Comparison of ENCODE assay signal across 25 mouse cellular contexts in the genomic region with DNA sequence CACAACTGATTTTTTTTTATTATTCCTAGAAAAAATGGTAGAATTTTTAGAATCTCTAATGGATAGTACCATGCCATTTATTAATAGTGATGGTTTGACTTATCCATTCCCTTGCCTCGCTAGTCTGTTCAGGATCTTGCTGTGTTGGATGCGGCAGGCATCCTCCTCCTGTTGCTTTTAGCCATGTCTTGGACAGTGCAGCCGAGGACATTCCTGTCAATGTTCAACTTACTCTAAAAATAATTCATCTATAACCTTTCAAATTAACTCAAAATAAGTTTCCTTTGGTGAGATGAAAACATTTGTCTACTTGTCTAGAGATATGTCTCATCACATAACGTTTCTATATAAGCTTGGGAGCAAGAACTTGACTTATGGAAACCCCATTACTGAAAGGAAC.
"Had no signal": no experiment of that assay in that cellular context is flagged by ENCODE, and none has a peak within 500 bp of the region (broad histone marks: within the 10 kb centered on the region; RNA-seq: fewer than 3 reads in every experiment).

No protein-coding gene starts in this region.

- H3K27ac ChIP-seq: gastrocnemius, adult 2 months; heart, embryonic 10.5 days; hindbrain, embryonic 10.5 days; hindbrain, embryonic 12.5 days; hindbrain, embryonic 14.5 days; intestine, embryonic 15.5 days; layer of hippocampus, adult 2 months; left cerebral cortex, adult 2 months; limb, embryonic 10.5 days; limb, embryonic 12.5 days; liver, embryonic 13.5 days; liver, embryonic 15.5 days had no signal

- DNase-seq: gastrocnemius, adult 2 months; gastrocnemius, postnatal 10 days; gastrocnemius, postnatal 25 days; heart, adult 18-20 months; heart, postnatal 10 days; heart, postnatal 4 days; kidney, postnatal 10 days; kidney, postnatal 4 days; liver; liver, embryonic 13.5 days had no signal

- H3K36me3 ChIP-seq: heart, embryonic 10.5 days; heart, embryonic 12.5 days; hindbrain, embryonic 10.5 days; hindbrain, embryonic 12.5 days; intestine, embryonic 15.5 days; limb, embryonic 10.5 days; limb, embryonic 12.5 days; liver, embryonic 13.5 days; liver, embryonic 15.5 days had no signal

- ATAC-seq: hindbrain, embryonic 16.5 days; inflammation-experienced regulatory T-cells, adult 6 months; intestine, embryonic 15.5 days; intestine, postnatal 0 days had no signal

- H3K4me2 ChIP-seq: heart, embryonic 12.5 days; hindbrain, embryonic 12.5 days; hindbrain, embryonic 14.5 days; intestine, embryonic 15.5 days; limb, embryonic 12.5 days; liver, embryonic 11.5 days; liver, embryonic 13.5 days; liver, embryonic 15.5 days had no signal

- H3K4me3 ChIP-seq: gastrocnemius, adult 2 months; heart, embryonic 10.5 days; heart, embryonic 12.5 days; hindbrain, embryonic 10.5 days; hindbrain, embryonic 12.5 days; intestine, embryonic 15.5 days; layer of hippocampus, adult 2 months; left cerebral cortex, adult 2 months; limb, embryonic 10.5 days; limb, embryonic 12.5 days; liver, embryonic 13.5 days; liver, embryonic 15.5 days had no signal

- H3K27me3 ChIP-seq: heart, embryonic 12.5 days; hindbrain, embryonic 12.5 days; intestine, embryonic 15.5 days; limb, embryonic 12.5 days; liver, embryonic 13.5 days; liver, embryonic 15.5 days had no signal

- H3K4me1 ChIP-seq: heart, embryonic 10.5 days; heart, embryonic 12.5 days; intestine, embryonic 15.5 days had no signal

- H3K9me3 ChIP-seq: heart, embryonic 10.5 days; heart, embryonic 12.5 days; hindbrain, embryonic 10.5 days; hindbrain, embryonic 12.5 days; intestine, embryonic 15.5 days; limb, embryonic 10.5 days; limb, embryonic 12.5 days; liver, embryonic 13.5 days; liver, embryonic 15.5 days had no signal

- H3K9ac ChIP-seq: heart, embryonic 12.5 days; hindbrain, embryonic 12.5 days; hindbrain, embryonic 14.5 days; intestine, embryonic 15.5 days; limb, embryonic 12.5 days; liver, embryonic 13.5 days; liver, embryonic 15.5 days had no signal
